29 mouse cellular contexts compared by ENCODE assay signal in the genomic region with DNA sequence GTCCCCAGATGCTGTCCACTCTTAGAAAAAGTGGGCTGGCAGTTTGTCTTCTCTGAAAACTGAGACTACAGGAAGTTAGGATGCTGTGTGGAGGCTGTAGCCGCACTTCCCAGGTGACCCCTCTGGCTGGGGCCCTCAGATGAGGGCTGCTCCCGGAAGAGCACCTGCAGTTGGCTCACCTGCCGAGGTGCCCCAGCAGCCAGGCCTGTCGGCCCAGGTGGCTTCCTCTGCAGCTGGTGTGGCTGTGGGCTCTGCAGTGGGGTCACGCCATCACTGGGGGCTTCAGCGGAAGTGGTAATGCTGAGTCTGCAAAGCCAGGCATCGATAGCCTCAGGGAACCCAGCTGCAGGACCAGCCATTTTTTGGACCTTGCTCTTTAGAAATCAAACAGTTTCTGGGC. TPM values are rescaled to one million over a fixed set of nuclear protein-coding genes. Genes with fewer than 3 reads are reported as not detected.
DNase-seq lines count a peak whose midpoint lies in the region; ATAC-seq and TF ChIP-seq lines count a peak whose summit lies in the region.
"Had no signal": no experiment of that assay in that cellular context is flagged by ENCODE, and none has a peak within 500 bp of the region (broad histone marks: within the 10 kb centered on the region; RNA-seq: fewer than 3 reads in every experiment).

No protein-coding gene starts in this region.

- TF ChIP-seq EP300 in stomach, postnatal 0 days (optimal IDR thresholded peaks at IDR 0.05) = no peak

- H3K4me1 ChIP-seq in liver, adult 2 months (ENCODE audit: control insufficient read depth, insufficient read depth, low read length) = peaks cover 51% of the 10 kb centered on the region
- H3K4me1 ChIP-seq in E14TG2a.4 (replicated peaks; ENCODE audit: low read depth, low read length) = peaks cover 54% of the 10 kb centered on the region
- H3K4me1 ChIP-seq in stomach, postnatal 0 days (replicated peaks; ENCODE audit: control insufficient read depth, insufficient read depth) = no peaks in the 10 kb centered on the region

- TF ChIP-seq CTCF in liver, adult 2 months (IDR thresholded peaks at IDR 0.05; ENCODE audit: low read depth, low read length) = no peak
- no peak for TF ChIP-seq CTCF in E14TG2a.4 (conservative IDR thresholded peaks at IDR 0.05; ENCODE audit: low read length)
- TF ChIP-seq CTCF in stomach, postnatal 0 days (IDR thresholded peaks at IDR 0.05; ENCODE audit: low read depth) = no peak

- DNase-seq in liver, adult 2 months (ENCODE audit: extremely low read depth, low read depth, low spot score) = peak; percentile 71
- no peak for DNase-seq in liver
- DNase-seq in thymus, postnatal 14 days = peak; percentile 73
- DNase-seq in thymus, postnatal 4 days = peak; percentile 61
- no peak for DNase-seq in stomach, postnatal 0 days (ENCODE audit: low spot score)
- no peak for DNase-seq in heart, adult 18-20 months
- DNase-seq: adrenal gland, adult 2 months; adrenal gland, postnatal 14 days; cerebellum, adult 11 months; cerebellum, adult 9-10 months; cerebellum, postnatal 14 days; gastrocnemius, postnatal 10 days; gastrocnemius, postnatal 36 days; heart, adult 11 months; heart, postnatal 10 days; heart, postnatal 36 days had no signal

- no peak overlapping the region for H3K4me3 ChIP-seq in liver, adult 2 months (ENCODE audit: insufficient read depth, low read depth, low read length)
- 0 out of 2 replicates have a peak overlapping the region, but pooled peaks have one; percentile 32 for H3K4me3 ChIP-seq in E14TG2a.4 (replicated peaks; ENCODE audit: low read length)
- H3K4me3 ChIP-seq in stomach, postnatal 0 days (ENCODE audit: low read depth, low read length) = no peak overlapping the region
- H3K4me3 ChIP-seq: forebrain, embryonic 10.5 days; forebrain, embryonic 13.5 days; heart, embryonic 12.5 days; heart, embryonic 15.5 days; hindbrain, embryonic 10.5 days; hindbrain, embryonic 13.5 days had no signal

- H3K27ac ChIP-seq in liver, adult 2 months (replicated peaks; ENCODE audit: insufficient read depth, low read depth, low read length) = peak overlapping the region; percentile 98
- no peak overlapping the region for H3K27ac ChIP-seq in stomach, postnatal 0 days (replicated peaks)
- H3K27ac ChIP-seq: forebrain, embryonic 10.5 days; forebrain, embryonic 13.5 days; heart, embryonic 15.5 days; hindbrain, embryonic 10.5 days; hindbrain, embryonic 13.5 days had no signal

- peaks cover 4% of the 10 kb centered on the region; the same call in 1 of the 2 replicates for H3K79me2 ChIP-seq in liver, adult 2 months (ENCODE audit: control insufficient read depth, insufficient read depth, low read length)

- no peak for ATAC-seq in stomach, postnatal 0 days (ENCODE audit: low FRiP score, low TSS enrichment)
- ATAC-seq: forebrain, embryonic 13.5 days; forebrain, embryonic 16.5 days; hindbrain, embryonic 16.5 days had no signal

- no peaks in the 10 kb centered on the region for H3K9me3 ChIP-seq in E14TG2a.4 (ENCODE audit: low read length)
- no peaks in the 10 kb centered on the region for H3K9me3 ChIP-seq in stomach, postnatal 0 days (ENCODE audit: control insufficient read depth, low read length)
- H3K9me3 ChIP-seq: forebrain, embryonic 10.5 days; forebrain, embryonic 13.5 days; G1E; heart, embryonic 12.5 days; heart, embryonic 15.5 days; hindbrain, embryonic 10.5 days; hindbrain, embryonic 13.5 days had no signal

- no peaks in the 10 kb centered on the region for H3K36me3 ChIP-seq in liver, adult 2 months (ENCODE audit: control insufficient read depth, insufficient read depth, low read length)
- no peaks in the 10 kb centered on the region for H3K36me3 ChIP-seq in E14TG2a.4 (ENCODE audit: insufficient read depth, low read length)
- no peaks in the 10 kb centered on the region for H3K36me3 ChIP-seq in stomach, postnatal 0 days (ENCODE audit: control insufficient read depth, insufficient read depth, low read length)
- H3K36me3 ChIP-seq: forebrain, embryonic 10.5 days; G1E; heart, embryonic 12.5 days; heart, embryonic 15.5 days; hindbrain, embryonic 10.5 days; hindbrain, embryonic 13.5 days had no signal

- WGBS in liver, adult 2 months = 19% methylated on average over 7 of the region's 7 CpGs
- WGBS in stomach, postnatal 0 days = 56% methylated on average over 7 of the region's 7 CpGs

- H3K9ac ChIP-seq in liver, adult 2 months (ENCODE audit: low read depth, low read length) = peak overlapping the region; percentile 15
- no peak overlapping the region for H3K9ac ChIP-seq in stomach, postnatal 0 days (ENCODE audit: low read length)
- H3K9ac ChIP-seq: forebrain, embryonic 13.5 days; heart, embryonic 12.5 days; heart, embryonic 15.5 days; hindbrain, embryonic 13.5 days had no signal

- TF ChIP-seq POLR2A in liver, adult 2 months (IDR thresholded peaks at IDR 0.05; ENCODE audit: extremely low read depth, insufficient read depth, low read length) = 0 out of 2 replicates have a peak, but pooled peaks have one; percentile 22

- H3K27me3 ChIP-seq in liver, adult 2 months (ENCODE audit: control insufficient read depth, insufficient read depth, low read length) = no peaks in the 10 kb centered on the region
- H3K27me3 ChIP-seq in E14TG2a.4 (ENCODE audit: insufficient read depth, low read length) = peaks cover 23% of the 10 kb centered on the region
- no peaks in the 10 kb centered on the region for H3K27me3 ChIP-seq in stomach, postnatal 0 days (ENCODE audit: control insufficient read depth, insufficient read depth, low read length)

- H3K4me2 ChIP-seq in stomach, postnatal 0 days (replicated peaks; ENCODE audit: low read depth) = no peak overlapping the region
- H3K4me2 ChIP-seq: forebrain, embryonic 13.5 days; heart, embryonic 12.5 days; heart, embryonic 15.5 days; hindbrain, embryonic 13.5 days had no signal

RNA-seq across cellular contexts. Expression of gene Cpn2, which starts 12.2 kb away (rescaled TPM):
- 137 and 158 TPM in 2 replicates for total RNA-seq in liver, adult 2 months (2014; rRNA removed)
- polyA plus RNA-seq in liver, adult 2 months (2012; rRNA removed) = 263 and 285 TPM in 2 replicates
- polyA plus RNA-seq in stomach, postnatal 0 days (2015; fragmentation: Nextera tagmentation; extraction: Ambion mirVana) = 0.04 TPM in 1 of 2 replicates, not detected in the other
- total RNA-seq in heart, adult 18-20 months (2021) = under 1 TPM; 0.10 to 0.13 TPM
- total RNA-seq: gastrocnemius, postnatal 36 days had no signal
- polyA plus RNA-seq: embryonic facial prominence, embryonic 11.5 days; embryonic facial prominence, embryonic 14.5 days; forebrain, embryonic 10.5 days; forebrain, embryonic 13.5 days; forebrain, embryonic 16.5 days; G1E; heart, embryonic 12.5 days; heart, embryonic 15.5 days; hindbrain, embryonic 10.5 days; hindbrain, embryonic 13.5 days; hindbrain, embryonic 16.5 days had no signal

RNA-seq across cellular contexts. Expression of gene Lrrc15, which starts 28.0 kb away (rescaled TPM):
- 0.07 TPM in 1 of 2 replicates, not detected in the other for total RNA-seq in liver, adult 2 months (2014; rRNA removed)
- polyA plus RNA-seq in liver, adult 2 months (2012; rRNA removed) = 0.02 TPM in 1 of 2 replicates, not detected in the other
- 0.76 and 0.87 TPM in 2 replicates for polyA plus RNA-seq in stomach, postnatal 0 days (2015; fragmentation: Nextera tagmentation; extraction: Ambion mirVana)
- total RNA-seq in heart, adult 18-20 months (2021) = under 1 TPM; 0.08 to 0.20 TPM
- polyA plus RNA-seq: G1E had no signal

RNA-seq across cellular contexts. Expression of gene Gp5, which starts 55.5 kb away (rescaled TPM):
- 0.28 and 0.34 TPM in 2 replicates for total RNA-seq in liver, adult 2 months (2014; rRNA removed)
- polyA plus RNA-seq in liver, adult 2 months (2012; rRNA removed) = 0.17 and 0.20 TPM in 2 replicates
- 0.11 and 0.39 TPM in 2 replicates for polyA plus RNA-seq in stomach, postnatal 0 days (2015; fragmentation: Nextera tagmentation; extraction: Ambion mirVana)
- total RNA-seq in heart, adult 18-20 months (2021) = under 1 TPM; 0.50 to 0.80 TPM
- total RNA-seq: gastrocnemius, adult 18-20 months; gastrocnemius, postnatal 36 days had no signal

Comparison
In these comparisons a context has a peak if more than half of its experiments do, and no peak if none do; other contexts are left out.
1. DNase-seq: peak in liver, adult 2 months (single experiment), thymus, postnatal 14 days (single experiment) and thymus, postnatal 4 days (single experiment); none in liver (single experiment), stomach, postnatal 0 days (single experiment) and heart, adult 18-20 months (0 of 2).
2. RNA of gene Cpn2, which starts 12.2 kb away (total RNA-seq): 137 to 158 TPM in liver, adult 2 months; 0.10 to 0.13 TPM in heart, adult 18-20 months; every median in the first group is over 100 times any median in the second.